Mouse (Mus musculus) colon, adult 2 months (tissue): Measurements from ENCODE around the gene Mccc1. TPM values are rescaled to one million over a fixed set of nuclear protein-coding genes. Genes with fewer than 3 reads are reported as not detected.

Experiments
- polyA plus RNA-seq: library from polyadenylated mRNA; depleted of rRNA; stranded (reverse); fragments of >200 nt; gene quantifications from 2 replicates; pipeline ENCODE4 v1.2.3, GENCODE M21; 2012; rRNA removed

The Mccc1 gene
- polyA plus RNA-seq = 8.8 and 10.6 TPM in 2 replicates

DNA sequence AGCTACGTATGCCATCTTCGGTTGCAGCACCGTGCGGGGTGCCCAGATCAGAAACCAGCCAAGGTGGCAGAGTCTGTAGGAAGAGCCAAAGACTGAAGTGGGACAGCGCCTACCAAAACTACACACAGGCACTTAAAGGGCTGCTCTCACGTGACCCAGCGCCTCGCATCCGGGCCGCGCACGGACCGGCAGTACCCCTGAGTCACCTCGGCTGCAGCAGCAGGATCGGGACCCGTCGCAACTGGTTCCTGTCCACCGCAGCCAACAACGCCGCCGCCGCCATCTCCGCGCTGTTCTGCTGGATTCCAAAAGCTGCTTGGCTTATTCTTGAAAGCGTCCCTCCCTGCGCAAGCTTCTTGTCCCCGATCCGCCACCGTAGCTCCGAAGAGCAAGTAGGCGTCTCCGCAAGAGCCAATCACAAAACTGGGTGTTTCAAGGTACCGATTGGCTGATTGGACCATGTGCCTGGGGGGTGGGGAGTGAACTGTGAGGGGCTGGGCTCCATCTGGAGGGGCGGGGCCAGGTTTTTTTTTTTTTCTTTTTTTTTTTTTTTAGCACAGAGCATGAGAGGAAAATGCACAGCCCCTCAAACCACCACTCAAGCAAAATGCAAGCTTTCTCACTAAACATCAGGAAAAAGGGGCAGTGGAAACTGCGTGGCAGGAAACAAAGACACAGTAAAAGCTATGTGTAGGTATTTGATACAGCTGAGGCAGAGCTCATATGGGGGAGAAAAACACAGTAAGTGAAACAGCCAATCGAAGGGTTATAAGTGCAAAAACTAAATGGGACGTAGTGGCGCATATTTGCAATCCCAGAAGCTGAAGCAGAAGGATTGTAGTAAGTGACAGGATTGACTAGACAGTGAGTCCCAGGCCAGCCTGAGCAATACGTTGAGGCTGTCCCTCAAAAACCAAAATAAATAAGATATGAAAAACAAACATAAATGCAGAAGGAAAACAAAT is at the start of gene Mccc1:
Gene Mccc1, minus strand, starts transcription at position 404 of the 965 bp plus-strand sequence.

DNA sequence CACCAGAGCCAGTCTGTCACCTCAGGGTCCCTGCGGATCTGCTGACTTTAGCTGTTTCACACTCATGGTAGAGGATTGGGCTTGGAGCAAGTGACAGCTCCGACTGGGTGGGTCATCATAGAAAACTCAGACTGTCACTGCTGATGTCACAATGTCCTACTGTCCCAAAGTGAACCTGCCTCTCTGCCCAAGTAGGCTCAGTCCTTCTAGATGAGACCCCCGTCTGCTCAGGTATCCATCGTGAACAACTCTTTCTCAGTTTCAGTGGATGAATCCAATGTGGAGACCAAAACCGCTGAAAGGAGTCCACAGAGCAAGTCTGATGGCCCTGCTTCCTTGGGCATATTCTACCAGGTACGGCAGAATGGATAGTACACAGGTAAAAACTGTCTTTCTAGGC is 63.1 kb downstream of the Mccc1 start, which contains the start of gene Dcun1d1:
Gene Dcun1d1, minus strand, starts transcription at position 101 of the 400 bp plus-strand sequence.

Other genes with a start within 250 kb of the Mccc1 start
- gene Atp11b, start 246.6 kb downstream of the Mccc1 start, polyA plus RNA-seq = 22.0 and 24.2 TPM in 2 replicates
- 3.3 and 3.4 TPM in 2 replicates for gene Dcun1d1, start 63.2 kb downstream of the Mccc1 start, polyA plus RNA-seq
- gene Ccdc144b, start 52.9 kb upstream of the Mccc1 start, polyA plus RNA-seq = not detected in 2 replicates
- gene Acad9, start 65.3 kb upstream of the Mccc1 start, polyA plus RNA-seq = 11.9 and 12.1 TPM in 2 replicates
- 0.51 and 0.57 TPM in 2 replicates for gene D3Ertd254e, start 150.3 kb upstream of the Mccc1 start, polyA plus RNA-seq
- gene Qrfpr, start 221.6 kb upstream of the Mccc1 start, polyA plus RNA-seq = 0.09 TPM in 1 of 2 replicates, not detected in the other